Mouse (Mus musculus) liver, embryonic 11.5 days (tissue): ENCODE measurements at regions not wholly inside any gene's neighbourhood (a gene's known extent, or its start where the extent isn't known, plus 50 kb on each side); places are given as distances from the start of the nearest gene placed in this dataset.

Experiments used
- ATAC-seq: fragments of 200-750 bp; cut with Nextera tagmentation; replicated peaks from 2 replicates; pipeline ENCODE4 v1.8.0; 2017; ENCODE audit warnings: moderate number of reproducible peaks, mild to moderate bottlenecking, moderate TSS enrichment, moderate library complexity; ENCODE audit not compliant: low FRiP score
- DNase-seq: peaks from one replicate; pipeline ENCODE4 v3.0.0-alpha.2; 2017; ENCODE audit warnings: low spot score
- H3K27ac ChIP-seq: fragments of 300-500 bp; sonication (generic); 2 replicates; pipeline ENCODE4 v1.5.1; 2014; ENCODE audit warnings: mild to moderate bottlenecking, low read depth, low read length, control low read depth
- H3K27me3 ChIP-seq: fragments of 300-500 bp; sonication (generic); replicated peaks from 2 replicates; pipeline ENCODE4 v1.6.1; 2014; ENCODE audit warnings: low read length, mixed read lengths; ENCODE audit not compliant: control insufficient read depth, insufficient read depth
- H3K36me3 ChIP-seq: fragments of 300-500 bp; sonication (generic); 2 replicates; pipeline ENCODE4 v1.6.1; 2014; ENCODE audit warnings: mild to moderate bottlenecking, low read length, moderate library complexity, mixed read lengths; ENCODE audit not compliant: control insufficient read depth, insufficient read depth
- H3K4me1 ChIP-seq: fragments of 300-500 bp; sonication (generic); replicated peaks from 2 replicates; pipeline ENCODE4 v1.6.1; 2014; ENCODE audit warnings: low read length, mixed read lengths; ENCODE audit not compliant: control insufficient read depth, insufficient read depth
- H3K4me2 ChIP-seq: fragments of 300-500 bp; sonication (generic); 2 replicates; pipeline ENCODE4 v1.6.1; 2014; ENCODE audit warnings: mild to moderate bottlenecking, control low read depth, moderate library complexity
- H3K4me3 ChIP-seq: fragments of 300-500 bp; sonication (generic); 2 replicates; pipeline ENCODE4 v1.5.1; 2014; ENCODE audit warnings: low read depth, low read length, control low read depth
- H3K9ac ChIP-seq: fragments of 300-500 bp; sonication (generic); 2 replicates; pipeline ENCODE4 v1.6.1; 2014; ENCODE audit warnings: low read depth, low read length, control low read depth
- H3K9me3 ChIP-seq: fragments of 300-500 bp; sonication (generic); 2 replicates; pipeline ENCODE4 v1.6.1; 2016; ENCODE audit warnings: low read length, inconsistent platforms, mixed read lengths; ENCODE audit not compliant: control insufficient read depth
- WGBS: fragments of 180-500 bp; shearing (Covaris S2); extraction: QIAGEN DNeasy Blood & Tissue Kit; methylation state at CpG from one replicate; pipeline ENCODE4 v1.1.7; 2014; 5-methylcytosine and 5-hydroxymethylcytosine counted together

DNA sequence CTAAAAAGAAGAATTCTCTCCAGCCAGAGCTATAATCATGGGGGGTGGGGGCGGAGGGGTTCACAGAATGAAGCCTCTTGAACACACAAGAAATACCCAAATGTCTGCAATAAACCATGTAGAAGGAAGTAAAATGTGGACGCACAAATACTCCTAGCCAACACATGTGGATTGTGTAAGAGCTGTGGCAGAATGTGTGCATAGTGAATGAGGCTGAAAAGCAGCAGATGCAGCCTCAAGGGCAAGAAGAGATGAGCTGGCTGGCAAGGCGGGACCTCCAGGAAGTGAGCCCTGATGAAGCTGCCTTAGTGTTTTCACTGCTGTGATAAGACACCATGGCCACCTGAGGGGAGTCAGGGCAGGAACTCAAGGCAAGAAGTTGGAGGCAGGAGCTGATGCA, 53.3 kb upstream of the Arhgap28 start:
- H3K27me3 ChIP-seq, result no peaks in the 10 kb centered on the region
- H3K27ac ChIP-seq, result no peak overlapping the region
- DNase-seq (no peak), ATAC-seq (no peak)
- no peaks in the 10 kb centered on the region for H3K36me3 ChIP-seq
- no peaks in the 10 kb centered on the region for H3K9me3 ChIP-seq
- no peak overlapping the region for H3K4me3 ChIP-seq
- H3K4me2 ChIP-seq, result no peak overlapping the region
- H3K4me1 ChIP-seq, result no peaks in the 10 kb centered on the region
- WGBS, result 80% methylated on average over 3 of the region's 3 CpGs
- no peak overlapping the region for H3K9ac ChIP-seq

DNA sequence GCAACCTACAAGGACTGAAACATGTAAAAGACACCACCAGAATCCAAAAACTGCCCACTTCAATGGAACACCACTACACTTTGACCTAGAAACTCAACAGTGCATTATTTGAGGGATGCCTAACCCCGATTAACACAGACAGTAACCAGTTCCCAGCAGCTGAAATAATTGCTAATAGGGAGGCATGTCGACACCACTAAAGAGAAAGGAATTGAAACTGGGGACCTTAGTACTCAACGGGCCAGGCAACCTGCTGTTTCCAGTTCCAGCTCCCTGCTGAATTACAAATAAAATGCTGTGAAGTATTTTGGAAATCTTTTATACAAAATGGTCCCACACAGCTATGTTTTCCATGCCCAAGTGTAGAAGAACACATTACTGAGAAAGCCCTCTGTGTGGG, 56.5 kb upstream of the Arhgap28 start:
- no peak for DNase-seq
- Histone ChIP-seq H3K27ac (no peak overlapping the region), H3K4me2 (no peak overlapping the region), H3K9me3 (no peaks in the 10 kb centered on the region), H3K4me3 (no peak overlapping the region), H3K4me1 (no peaks in the 10 kb centered on the region), H3K9ac (no peak overlapping the region), H3K36me3 (no peaks in the 10 kb centered on the region), H3K27me3 (no peaks in the 10 kb centered on the region)
- ATAC-seq, result no peak
- WGBS, result 80% methylated on average over 3 of the region's 3 CpGs

DNA sequence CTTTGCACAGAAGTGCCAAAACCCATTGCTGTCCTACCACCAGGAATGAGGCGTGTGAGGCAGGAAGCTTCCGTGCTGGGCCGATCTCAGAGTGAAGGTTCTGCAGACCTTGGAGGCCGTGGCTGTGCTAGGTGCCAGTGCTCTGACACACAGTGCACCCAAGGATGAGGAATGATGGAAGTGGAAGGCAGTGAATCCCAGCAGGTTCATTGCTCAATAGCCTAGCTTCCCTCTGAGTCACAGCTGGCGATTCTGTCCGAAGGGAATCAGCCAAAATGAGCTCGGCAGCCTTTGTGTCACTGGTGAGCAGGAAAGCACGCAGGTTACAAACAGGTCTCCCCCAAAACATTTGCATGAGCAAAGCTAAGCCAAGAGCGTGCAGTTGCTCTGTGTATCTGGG, 61.8 kb upstream of the Arhgap28 start:
- Histone ChIP-seq H3K27me3 (no peaks in the 10 kb centered on the region), H3K4me1 (no peaks in the 10 kb centered on the region), H3K4me3 (no peak overlapping the region), H3K4me2 (no peak overlapping the region), H3K36me3 (no peaks in the 10 kb centered on the region), H3K27ac (no peak overlapping the region), H3K9ac (no peak overlapping the region), H3K9me3 (no peaks in the 10 kb centered on the region)
- no peak for ATAC-seq
- no peak for DNase-seq
- WGBS, result 83% methylated on average over 9 of the region's 9 CpGs

DNA sequence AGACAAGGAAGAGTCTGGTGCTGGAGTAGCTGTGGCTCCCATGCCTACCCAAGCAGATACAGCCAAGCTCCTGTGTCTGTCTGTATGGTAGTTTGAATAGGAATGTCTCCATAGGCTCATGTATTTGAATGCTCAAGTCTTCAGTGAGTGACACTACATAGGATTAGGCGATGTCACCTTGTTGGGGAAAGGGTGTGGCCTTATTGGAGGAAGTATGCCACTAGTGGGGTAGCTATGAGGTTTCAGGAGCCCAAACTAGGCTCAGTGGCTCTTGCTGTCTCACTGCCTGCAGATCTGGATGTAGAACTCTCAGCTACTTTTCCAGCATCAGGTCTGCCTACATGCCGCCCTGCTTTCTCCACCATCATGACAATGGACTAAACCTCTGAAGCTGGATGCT, 62.3 kb upstream of the Arhgap28 start:
- Histone ChIP-seq H3K27ac (no peak overlapping the region), H3K4me1 (no peaks in the 10 kb centered on the region), H3K4me3 (no peak overlapping the region), H3K36me3 (no peaks in the 10 kb centered on the region), H3K4me2 (no peak overlapping the region), H3K27me3 (no peaks in the 10 kb centered on the region), H3K9me3 (no peaks in the 10 kb centered on the region), H3K9ac (no peak overlapping the region)
- WGBS, result 82% methylated on average over 2 of the region's 2 CpGs
- ATAC-seq, result no peak
- no peak for DNase-seq

DNA sequence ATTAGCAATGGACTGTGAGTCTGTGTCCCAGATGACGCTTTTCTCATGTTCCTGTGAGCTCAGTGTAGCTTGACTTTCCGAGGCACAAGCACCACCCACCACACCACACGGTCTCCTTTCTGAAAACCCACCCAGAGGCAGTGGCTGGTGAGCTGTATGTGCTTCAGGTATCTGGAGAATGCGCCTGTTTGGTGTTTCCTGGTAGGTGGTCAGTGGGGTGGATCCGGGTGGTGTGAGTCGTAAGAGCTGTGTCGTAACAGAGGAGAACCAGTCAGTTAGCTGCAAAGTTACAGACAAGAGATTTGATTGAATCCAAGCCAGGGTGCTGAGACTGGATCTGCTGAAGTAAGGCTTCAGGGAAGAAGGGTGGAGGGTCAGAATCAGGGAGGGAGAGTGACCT, 65.1 kb upstream of the Arhgap28 start:
- no peak for ATAC-seq
- DNase-seq, result no peak
- Histone ChIP-seq H3K27ac (no peak overlapping the region), H3K4me3 (no peak overlapping the region), H3K9me3 (no peaks in the 10 kb centered on the region), H3K27me3 (no peaks in the 10 kb centered on the region), H3K4me1 (no peaks in the 10 kb centered on the region), H3K4me2 (no peak overlapping the region), H3K9ac (no peak overlapping the region), H3K36me3 (no peaks in the 10 kb centered on the region)
- 66% methylated on average over 7 of the region's 7 CpGs for WGBS

DNA sequence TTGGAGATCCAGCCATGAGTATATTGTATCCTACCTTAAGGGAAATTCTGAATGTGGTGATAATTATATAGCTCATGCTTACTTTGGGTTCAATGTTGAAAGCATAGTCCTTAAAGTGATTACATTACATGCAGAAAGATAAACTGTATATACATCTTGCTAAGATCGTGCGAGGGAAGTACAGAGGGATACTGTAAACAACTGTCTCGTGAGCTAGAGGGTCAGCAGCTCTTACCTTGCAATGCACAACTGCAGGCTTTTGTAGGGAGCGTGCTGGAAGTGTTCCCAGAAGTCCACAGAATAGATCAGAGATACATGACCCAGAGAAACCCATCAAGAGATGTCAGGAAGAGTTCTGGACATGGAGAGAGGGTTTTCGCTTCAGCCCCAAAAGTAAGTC, 65.6 kb upstream of the Arhgap28 start:
- H3K4me2 ChIP-seq, result no peak overlapping the region
- H3K36me3 ChIP-seq, result no peaks in the 10 kb centered on the region
- ATAC-seq, result no peak
- no peaks in the 10 kb centered on the region for H3K9me3 ChIP-seq
- WGBS, result 72% methylated on average over 5 of the region's 5 CpGs
- no peak overlapping the region for H3K4me3 ChIP-seq
- no peaks in the 10 kb centered on the region for H3K27me3 ChIP-seq
- H3K9ac ChIP-seq, result no peak overlapping the region
- H3K4me1 ChIP-seq, result no peaks in the 10 kb centered on the region
- no peak for DNase-seq
- H3K27ac ChIP-seq, result no peak overlapping the region

DNA sequence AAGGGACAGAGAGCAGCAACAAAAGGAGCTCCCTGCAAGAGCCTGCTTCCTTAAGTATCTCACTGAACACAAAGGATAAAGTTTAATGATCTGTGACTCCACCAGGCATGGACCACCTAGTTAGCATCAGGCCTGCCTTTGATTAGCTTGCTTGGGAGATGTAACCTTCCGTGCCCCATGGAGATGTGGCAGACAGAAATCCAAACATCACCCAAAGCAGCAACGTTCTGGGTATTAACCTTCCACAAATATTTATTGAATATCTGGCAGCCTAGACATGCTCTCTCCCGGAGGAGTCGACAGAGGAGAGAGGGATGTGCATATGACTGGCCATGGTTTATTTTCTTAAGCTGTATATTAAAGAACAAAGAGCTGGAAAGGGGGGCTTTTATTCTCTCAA, 67.6 kb upstream of the Arhgap28 start:
- no peak overlapping the region for H3K4me2 ChIP-seq
- no peaks in the 10 kb centered on the region for H3K4me1 ChIP-seq
- no peaks in the 10 kb centered on the region for H3K27me3 ChIP-seq
- H3K9ac ChIP-seq, result no peak overlapping the region
- WGBS, result 51% methylated on average over 4 of the region's 4 CpGs
- H3K4me3 ChIP-seq, result no peak overlapping the region
- DNase-seq, result no peak
- H3K36me3 ChIP-seq, result no peaks in the 10 kb centered on the region
- no peaks in the 10 kb centered on the region for H3K9me3 ChIP-seq
- ATAC-seq, result no peak
- no peak overlapping the region for H3K27ac ChIP-seq

DNA sequence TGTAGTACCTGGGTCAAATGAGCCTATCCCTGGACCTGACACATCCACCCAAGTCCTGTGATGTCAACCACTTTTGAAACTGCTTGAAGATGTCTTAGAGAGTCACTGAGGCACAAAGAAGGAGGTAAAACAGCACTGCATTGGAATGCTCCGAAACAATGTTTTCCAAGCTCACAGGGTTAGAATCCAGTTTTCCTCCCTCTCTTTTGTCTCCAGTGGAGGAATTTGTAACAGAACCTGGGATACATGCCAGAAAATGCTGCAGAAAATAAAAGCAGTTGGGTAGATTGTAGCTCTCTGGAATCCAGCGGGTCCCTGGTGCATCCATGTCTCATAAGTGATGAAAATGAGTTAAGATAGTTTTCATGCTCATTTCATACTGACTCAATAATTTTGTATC, 71.8 kb upstream of the Arhgap28 start:
- Histone ChIP-seq H3K4me2 (no peak overlapping the region), H3K9ac (no peak overlapping the region), H3K27ac (no peak overlapping the region), H3K9me3 (no peaks in the 10 kb centered on the region), H3K4me3 (no peak overlapping the region), H3K4me1 (no peaks in the 10 kb centered on the region), H3K27me3 (no peaks in the 10 kb centered on the region), H3K36me3 (no peaks in the 10 kb centered on the region)
- DNase-seq (no peak), ATAC-seq (no peak)
- 78% methylated on average over 2 of the region's 2 CpGs for WGBS

DNA sequence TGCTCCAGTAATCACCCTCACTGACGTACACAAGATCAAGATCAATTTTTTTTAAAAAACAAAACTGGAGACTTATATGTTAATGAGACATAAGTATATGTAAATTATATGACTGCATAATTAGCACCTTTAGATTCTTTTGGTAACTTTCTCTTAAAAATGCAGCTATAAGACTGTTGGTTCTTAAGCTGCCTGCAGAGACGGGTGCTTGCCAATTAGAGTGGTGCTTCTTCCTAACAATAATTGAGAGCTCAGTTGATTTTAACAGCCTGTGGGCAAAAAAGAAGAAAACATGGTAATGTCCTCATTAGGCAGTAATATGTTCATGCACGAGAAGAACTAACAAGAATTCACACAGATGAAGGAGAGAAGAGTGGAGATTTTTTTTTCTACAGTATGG, 74.8 kb upstream of the Arhgap28 start:
- Histone ChIP-seq H3K9me3 (no peaks in the 10 kb centered on the region), H3K4me1 (no peaks in the 10 kb centered on the region), H3K27ac (no peak overlapping the region), H3K27me3 (no peaks in the 10 kb centered on the region), H3K4me3 (no peak overlapping the region), H3K36me3 (no peaks in the 10 kb centered on the region), H3K4me2 (no peak overlapping the region), H3K9ac (no peak overlapping the region)
- DNase-seq (no peak), ATAC-seq (no peak)
- 82% methylated on average over 3 of the region's 3 CpGs for WGBS
